Mouse (Mus musculus): ENCODE data around the gene Ramp1. TPM values are rescaled to one million over a fixed set of nuclear protein-coding genes. Genes with fewer than 3 reads are reported as not detected.

Ramp1 gene
- polyA plus RNA-seq (2015; fragmentation: Nextera tagmentation; extraction: Ambion mirVana) = 12.2 and 16.5 TPM in 2 replicates

GRCm38 (mm10) chr1:91179533-91180173, at the start of gene Ramp1:
Ramp1 (plus strand) TSS chr1:91179822.

GRCm38 (mm10) chr1:91144813-91145212, 34.8 kb upstream of the Ramp1 start, which contains the start of gene Rbm44:
Rbm44 (plus strand) TSS chr1:91145089.

GRCm38 (mm10) chr1:91249564-91250414, 70.2 kb downstream of the Ramp1 start, which contains the start of gene Ube2f:
Ube2f (plus strand) TSS chr1:91250304.

Other genes with a start within 250 kb of the Ramp1 start
- not detected in 2 replicates for gene Prlh, start 226.7 kb upstream of the Ramp1 start, polyA plus RNA-seq (2015; fragmentation: Nextera tagmentation; extraction: Ambion mirVana)
- gene Rab17, start 210.2 kb upstream of the Ramp1 start, polyA plus RNA-seq (2015; fragmentation: Nextera tagmentation; extraction: Ambion mirVana) = 0.54 and 0.93 TPM in 2 replicates
- 19.6 and 27.2 TPM in 2 replicates for gene Lrrfip1, start 181.1 kb upstream of the Ramp1 start, polyA plus RNA-seq (2015; fragmentation: Nextera tagmentation; extraction: Ambion mirVana)
- gene Rbm44, start 34.7 kb upstream of the Ramp1 start, polyA plus RNA-seq (2015; fragmentation: Nextera tagmentation; extraction: Ambion mirVana) = 0.39 and 0.44 TPM in 2 replicates
- gene Ube2f, start 70.5 kb downstream of the Ramp1 start, polyA plus RNA-seq (2015; fragmentation: Nextera tagmentation; extraction: Ambion mirVana) = 40.5 and 56.4 TPM in 2 replicates
- gene Scly, start 118.5 kb downstream of the Ramp1 start, polyA plus RNA-seq (2015; fragmentation: Nextera tagmentation; extraction: Ambion mirVana) = 6.5 and 8.3 TPM in 2 replicates
- gene Espnl, start 142.3 kb downstream of the Ramp1 start, polyA plus RNA-seq (2015; fragmentation: Nextera tagmentation; extraction: Ambion mirVana) = 0.08 TPM in 1 of 2 replicates, not detected in the other
- gene Klhl30, start 171.2 kb downstream of the Ramp1 start, polyA plus RNA-seq (2015; fragmentation: Nextera tagmentation; extraction: Ambion mirVana) = 1.2 and 1.7 TPM in 2 replicates
- 0.74 and 1.3 TPM in 2 replicates for gene Erfe, start 186.6 kb downstream of the Ramp1 start, polyA plus RNA-seq (2015; fragmentation: Nextera tagmentation; extraction: Ambion mirVana)
- 91.5 and 98.8 TPM in 2 replicates for gene Ilkap, start 219.0 kb downstream of the Ramp1 start, polyA plus RNA-seq (2015; fragmentation: Nextera tagmentation; extraction: Ambion mirVana)
- 75.6 and 122 TPM in 2 replicates for gene Hes6, start 234.2 kb downstream of the Ramp1 start, polyA plus RNA-seq (2015; fragmentation: Nextera tagmentation; extraction: Ambion mirVana)